In genomic region chr19:5422895-5423443, GRCm38 (mm10) we compare ENCODE assay signal across 10 mouse cellular contexts. TPM values are rescaled to one million over a fixed set of nuclear protein-coding genes. Genes with fewer than 3 reads are reported as not detected.
DNase-seq lines count a peak whose midpoint lies in the region; ATAC-seq and TF ChIP-seq lines count a peak whose summit lies in the region.
"Had no signal": no experiment of that assay in that cellular context is flagged by ENCODE, and none has a peak within 500 bp of the region (broad histone marks: within the 10 kb centered on the region; RNA-seq: fewer than 3 reads in every experiment).

No protein-coding gene starts in this region.

- no peak for DNase-seq in heart, postnatal 10 days
- no peak for DNase-seq in adipocyte (ENCODE audit: low spot score)
- no peak for DNase-seq in frontal cortex, postnatal 36 days (ENCODE audit: low spot score in 2 of 2)
- DNase-seq in frontal cortex, postnatal 10 days (ENCODE audit: low spot score in 2 of 2), result no peak

- peak overlapping the region; percentile 95; the same call in 1 of the 2 replicates for H3K9ac ChIP-seq in heart, embryonic 11.5 days (ENCODE audit: low read depth, low read length)
- H3K9ac ChIP-seq in forebrain, embryonic 13.5 days, result peak overlapping the region; percentile 84; the same call in 1 of the 2 replicates
- no peak overlapping the region for H3K9ac ChIP-seq in limb, embryonic 15.5 days

- no peaks in the 10 kb centered on the region for H3K9me3 ChIP-seq in heart, embryonic 11.5 days (replicated peaks; ENCODE audit: control insufficient read depth, low read length)
- no peaks in the 10 kb centered on the region for H3K9me3 ChIP-seq in E14TG2a.4 (ENCODE audit: low read length)
- H3K9me3 ChIP-seq in forebrain, embryonic 13.5 days (replicated peaks), result no peaks in the 10 kb centered on the region
- H3K9me3 ChIP-seq in limb, embryonic 15.5 days, result no peaks in the 10 kb centered on the region

- intact Hi-C loops in heart, postnatal 10 days (cut with DNase I), result loop anchor here (2.0 kb wide), 1 partner anchor 32 kb away; no protein-coding TSS in a partner anchor

- H3K27ac ChIP-seq in heart, embryonic 11.5 days (ENCODE audit: low read depth, low read length), result no peak overlapping the region
- H3K27ac ChIP-seq in forebrain, embryonic 13.5 days, result no peak overlapping the region
- no peak overlapping the region for H3K27ac ChIP-seq in limb, embryonic 15.5 days

- H3K4me3 ChIP-seq in heart, embryonic 11.5 days (ENCODE audit: low read depth, low read length), result 0 out of 2 replicates have a peak overlapping the region, but pooled peaks have one; percentile 82
- peak overlapping the region; percentile 92 for H3K4me3 ChIP-seq in E14TG2a.4 (replicated peaks; ENCODE audit: low read length)
- H3K4me3 ChIP-seq in forebrain, embryonic 13.5 days, result peak overlapping the region; percentile 89
- H3K4me3 ChIP-seq in limb, embryonic 15.5 days, result peak overlapping the region; percentile 81; the same call in 1 of the 2 replicates

- TF ChIP-seq CTCF in E14TG2a.4 (conservative IDR thresholded peaks at IDR 0.05; ENCODE audit: low read length), result no peak

- H3K4me1 ChIP-seq in heart, embryonic 11.5 days (ENCODE audit: control insufficient read depth, insufficient read depth, low read length), result peaks cover 19% of the 10 kb centered on the region
- peaks cover 58% of the 10 kb centered on the region for H3K4me1 ChIP-seq in E14TG2a.4 (replicated peaks; ENCODE audit: low read depth, low read length)
- H3K4me1 ChIP-seq in forebrain, embryonic 13.5 days, result peaks cover 35% of the 10 kb centered on the region
- H3K4me1 ChIP-seq in limb, embryonic 15.5 days, result peaks cover 40% of the 10 kb centered on the region

- no peaks in the 10 kb centered on the region for H3K27me3 ChIP-seq in heart, embryonic 11.5 days (ENCODE audit: control insufficient read depth, insufficient read depth, low read length)
- H3K27me3 ChIP-seq in E14TG2a.4 (ENCODE audit: insufficient read depth, low read length), result no peaks in the 10 kb centered on the region
- H3K27me3 ChIP-seq in forebrain, embryonic 13.5 days, result no peaks in the 10 kb centered on the region
- no peaks in the 10 kb centered on the region for H3K27me3 ChIP-seq in limb, embryonic 15.5 days
- H3K27me3 ChIP-seq: CH12.LX had no signal

- H3K4me2 ChIP-seq in heart, embryonic 11.5 days, result no peak overlapping the region
- H3K4me2 ChIP-seq in forebrain, embryonic 13.5 days, result peak overlapping the region; percentile 92
- H3K4me2 ChIP-seq in limb, embryonic 15.5 days, result peak overlapping the region; percentile 83; the same call in 1 of the 2 replicates

- H3K36me3 ChIP-seq in heart, embryonic 11.5 days (ENCODE audit: control insufficient read depth, insufficient read depth, low read length), result peaks cover 16% of the 10 kb centered on the region; the same call in 1 of the 2 replicates
- H3K36me3 ChIP-seq in E14TG2a.4 (ENCODE audit: insufficient read depth, low read length), result peaks cover 54% of the 10 kb centered on the region
- peaks cover 52% of the 10 kb centered on the region for H3K36me3 ChIP-seq in forebrain, embryonic 13.5 days (ENCODE audit: poor library complexity, severe bottlenecking)
- H3K36me3 ChIP-seq in limb, embryonic 15.5 days, result peaks cover 44% of the 10 kb centered on the region

- no peak for ATAC-seq in heart, embryonic 11.5 days (replicated peaks; ENCODE audit: insufficient number of reproducible peaks, low FRiP score, low TSS enrichment)
- no peak for ATAC-seq in forebrain, embryonic 13.5 days
- no peak for ATAC-seq in limb, embryonic 15.5 days (ENCODE audit: insufficient number of reproducible peaks, low FRiP score, low TSS enrichment, low read depth)

- WGBS in heart, embryonic 11.5 days (ENCODE audit: insufficient replicate concordance), result 87% methylated on average over 9 of the region's 9 CpGs
- WGBS in forebrain, embryonic 13.5 days, result 72% methylated on average over 9 of the region's 9 CpGs
- 83% methylated on average over 9 of the region's 9 CpGs for WGBS in limb, embryonic 15.5 days

RNA-seq across cellular contexts. Expression of gene Drap1, which starts 1.8 kb away (rescaled TPM):
- 138 and 150 TPM in 2 replicates for polyA plus RNA-seq in heart, embryonic 11.5 days (2014; fragmentation: Nextera tagmentation; extraction: Ambion mirVana)
- total RNA-seq in heart, postnatal 10 days (2021), result 100 to 1,000 TPM; 240 to 260 TPM
- 291 and 298 TPM in 2 replicates for polyA plus RNA-seq in forebrain, embryonic 13.5 days (2015; fragmentation: Nextera tagmentation; extraction: Ambion mirVana)
- polyA plus RNA-seq in limb, embryonic 15.5 days (2015; fragmentation: Nextera tagmentation; extraction: Ambion mirVana), result 254 and 257 TPM in 2 replicates

RNA-seq across cellular contexts. Expression of gene AI837181, which starts 2.0 kb away (rescaled TPM):
- 23.8 and 27.4 TPM in 2 replicates for polyA plus RNA-seq in heart, embryonic 11.5 days (2014; fragmentation: Nextera tagmentation; extraction: Ambion mirVana)
- total RNA-seq in heart, postnatal 10 days (2021), result 10 to 100 TPM; 40.3 to 43.8 TPM
- polyA plus RNA-seq in forebrain, embryonic 13.5 days (2015; fragmentation: Nextera tagmentation; extraction: Ambion mirVana), result 40.6 and 44.4 TPM in 2 replicates
- 68.6 and 69.9 TPM in 2 replicates for polyA plus RNA-seq in limb, embryonic 15.5 days (2015; fragmentation: Nextera tagmentation; extraction: Ambion mirVana)

RNA-seq across cellular contexts. Expression of gene Tsga10ip, which starts 20.6 kb away (rescaled TPM):
- polyA plus RNA-seq in heart, embryonic 11.5 days (2014; fragmentation: Nextera tagmentation; extraction: Ambion mirVana), result 0.87 and 1.7 TPM in 2 replicates
- not detected for total RNA-seq in heart, postnatal 10 days (2021)
- polyA plus RNA-seq in forebrain, embryonic 13.5 days (2015; fragmentation: Nextera tagmentation; extraction: Ambion mirVana), result 0.39 TPM in 1 of 2 replicates, not detected in the other
- 0.42 TPM in 1 of 2 replicates, not detected in the other for polyA plus RNA-seq in limb, embryonic 15.5 days (2015; fragmentation: Nextera tagmentation; extraction: Ambion mirVana)

RNA-seq across cellular contexts. Expression of gene Fosl1, which starts 24.4 kb away (rescaled TPM):
- polyA plus RNA-seq in heart, embryonic 11.5 days (2014; fragmentation: Nextera tagmentation; extraction: Ambion mirVana), result not detected in 2 replicates
- not detected for total RNA-seq in heart, postnatal 10 days (2021)
- polyA plus RNA-seq in forebrain, embryonic 13.5 days (2015; fragmentation: Nextera tagmentation; extraction: Ambion mirVana), result not detected in 2 replicates
- not detected in 2 replicates for polyA plus RNA-seq in limb, embryonic 15.5 days (2015; fragmentation: Nextera tagmentation; extraction: Ambion mirVana)
- total RNA-seq: CH12.LX; layer of hippocampus, adult 18-20 months had no signal

RNA-seq across cellular contexts. Expression of gene Sart1, which starts 34.5 kb away (rescaled TPM):
- 39.0 and 44.5 TPM in 2 replicates for polyA plus RNA-seq in heart, embryonic 11.5 days (2014; fragmentation: Nextera tagmentation; extraction: Ambion mirVana)
- total RNA-seq in heart, postnatal 10 days (2021), result 10 to 100 TPM; 47.7 to 50.7 TPM
- polyA plus RNA-seq in forebrain, embryonic 13.5 days (2015; fragmentation: Nextera tagmentation; extraction: Ambion mirVana), result 85.3 and 88.4 TPM in 2 replicates
- polyA plus RNA-seq in limb, embryonic 15.5 days (2015; fragmentation: Nextera tagmentation; extraction: Ambion mirVana), result 67.0 and 72.1 TPM in 2 replicates
